ENCODE assay signal across 19 mouse cellular contexts in genomic region chr2:29689014-29689413, GRCm38 (mm10).
"Had no signal": no experiment of that assay in that cellular context is flagged by ENCODE, and none has a peak within 500 bp of the region (broad histone marks: within the 10 kb centered on the region; RNA-seq: fewer than 3 reads in every experiment).

No protein-coding gene starts in this region.

- H3K9ac ChIP-seq: limb, embryonic 13.5 days; lung, embryonic 14.5 days; midbrain, embryonic 12.5 days; midbrain, embryonic 15.5 days; neural tube, embryonic 12.5 days; neural tube, embryonic 15.5 days; stomach, embryonic 15.5 days had no signal

- H3K4me3 ChIP-seq: layer of hippocampus, adult 2 months; limb, embryonic 10.5 days; limb, embryonic 13.5 days; midbrain, embryonic 12.5 days; midbrain, embryonic 15.5 days; neural tube, embryonic 12.5 days; neural tube, embryonic 15.5 days; stomach, embryonic 15.5 days had no signal

- H3K4me1 ChIP-seq: limb, embryonic 10.5 days; limb, embryonic 13.5 days; midbrain, embryonic 12.5 days; midbrain, embryonic 15.5 days; neural tube, embryonic 12.5 days; neural tube, embryonic 15.5 days; stomach, embryonic 15.5 days had no signal

- H3K4me2 ChIP-seq: limb, embryonic 13.5 days; lung, embryonic 14.5 days; midbrain, embryonic 12.5 days; midbrain, embryonic 15.5 days; neural tube, embryonic 12.5 days; neural tube, embryonic 15.5 days; stomach, embryonic 15.5 days had no signal

- H3K9me3 ChIP-seq: limb, embryonic 10.5 days; limb, embryonic 13.5 days; midbrain, embryonic 12.5 days; midbrain, embryonic 15.5 days; neural tube, embryonic 12.5 days; neural tube, embryonic 15.5 days; stomach, embryonic 15.5 days had no signal

- H3K27ac ChIP-seq: layer of hippocampus, adult 2 months; limb, embryonic 10.5 days; limb, embryonic 13.5 days; midbrain, embryonic 12.5 days; midbrain, embryonic 15.5 days; neural tube, embryonic 12.5 days; neural tube, embryonic 15.5 days; stomach, embryonic 15.5 days had no signal

- H3K27me3 ChIP-seq: limb, embryonic 13.5 days; midbrain, embryonic 12.5 days; midbrain, embryonic 15.5 days; neural tube, embryonic 12.5 days; neural tube, embryonic 15.5 days; stomach, embryonic 15.5 days had no signal

- DNase-seq: kidney, adult 18-20 months; kidney, adult 9 months; kidney, postnatal 14 days; layer of hippocampus, adult 9-11 months; lung, embryonic 14.5 days; right cerebral cortex, adult 18-20 months; right cerebral cortex, postnatal 14 days; right cerebral cortex, postnatal 4 days; thymus, postnatal 36 days had no signal

- ATAC-seq: intestine, embryonic 16.5 days; lung, postnatal 0 days; midbrain, embryonic 15.5 days had no signal
